ENCODE assay signal across 20 mouse cellular contexts in the genomic region with DNA sequence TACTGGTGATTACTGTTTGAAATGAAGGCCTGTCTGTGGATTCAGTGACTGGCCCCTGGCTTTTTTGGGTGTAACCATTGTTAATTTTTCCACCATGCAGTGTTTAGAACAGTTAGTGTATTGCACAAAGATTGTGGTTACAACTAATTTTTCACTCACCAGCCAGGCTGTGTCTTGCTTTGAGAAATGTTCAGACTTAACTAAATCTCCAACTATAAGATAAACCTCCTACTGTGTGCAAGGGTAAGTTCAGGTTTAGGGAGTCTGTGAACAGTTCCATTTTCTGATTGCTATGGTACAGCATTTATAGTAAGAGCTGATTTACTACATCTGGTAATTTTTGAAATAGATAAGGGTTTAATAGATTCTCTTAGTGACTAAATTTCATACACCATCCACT. TPM values are rescaled to one million over a fixed set of nuclear protein-coding genes. Genes with fewer than 3 reads are reported as not detected.
"Had no signal": no experiment of that assay in that cellular context is flagged by ENCODE, and none has a peak within 500 bp of the region (broad histone marks: within the 10 kb centered on the region; RNA-seq: fewer than 3 reads in every experiment).

No protein-coding gene starts in this region.

- DNase-seq: retina, postnatal 1 day; right cerebral cortex, adult 18-20 months; right cerebral cortex, postnatal 14 days; right cerebral cortex, postnatal 25 days; right cerebral cortex, postnatal 4 days; spleen, adult 18-20 months; thymus, adult 18-20 months; thymus, adult 2 months; thymus, postnatal 14 days; thymus, postnatal 25 days; thymus, postnatal 36 days; thymus, postnatal 4 days had no signal

- H3K4me3 ChIP-seq: neural tube, embryonic 13.5 days; neural tube, embryonic 15.5 days; stomach, embryonic 15.5 days had no signal

- H3K4me1 ChIP-seq: neural tube, embryonic 13.5 days; neural tube, embryonic 15.5 days; stomach, embryonic 15.5 days had no signal

- H3K4me2 ChIP-seq: neural tube, embryonic 13.5 days; neural tube, embryonic 15.5 days; stomach, embryonic 15.5 days had no signal

- H3K9ac ChIP-seq: neural tube, embryonic 13.5 days; neural tube, embryonic 15.5 days; stomach, embryonic 15.5 days had no signal

- H3K9me3 ChIP-seq: neural tube, embryonic 13.5 days; neural tube, embryonic 15.5 days; stomach, embryonic 15.5 days had no signal

- H3K27ac ChIP-seq: neural tube, embryonic 13.5 days; neural tube, embryonic 15.5 days; stomach, embryonic 15.5 days; stomach, postnatal 0 days had no signal

- H3K27me3 ChIP-seq: neural tube, embryonic 13.5 days; neural tube, embryonic 15.5 days; stomach, embryonic 15.5 days had no signal

RNA-seq across cellular contexts. Expression of gene Tbr1, which starts 21.9 kb away (rescaled TPM):
- polyA plus RNA-seq: small intestine, adult 2 months; stomach, embryonic 14.5 days; stomach, embryonic 15.5 days; stomach, embryonic 16.5 days; stomach, postnatal 0 days; urinary bladder, adult 2 months had no signal
